Mouse (Mus musculus): ENCODE data around the gene Nrip3. TPM values are rescaled to one million over a fixed set of nuclear protein-coding genes. Genes with fewer than 3 reads are reported as not detected.

The Nrip3 gene
- polyA plus RNA-seq, 1 experiment = 1.1 TPM

DNA sequence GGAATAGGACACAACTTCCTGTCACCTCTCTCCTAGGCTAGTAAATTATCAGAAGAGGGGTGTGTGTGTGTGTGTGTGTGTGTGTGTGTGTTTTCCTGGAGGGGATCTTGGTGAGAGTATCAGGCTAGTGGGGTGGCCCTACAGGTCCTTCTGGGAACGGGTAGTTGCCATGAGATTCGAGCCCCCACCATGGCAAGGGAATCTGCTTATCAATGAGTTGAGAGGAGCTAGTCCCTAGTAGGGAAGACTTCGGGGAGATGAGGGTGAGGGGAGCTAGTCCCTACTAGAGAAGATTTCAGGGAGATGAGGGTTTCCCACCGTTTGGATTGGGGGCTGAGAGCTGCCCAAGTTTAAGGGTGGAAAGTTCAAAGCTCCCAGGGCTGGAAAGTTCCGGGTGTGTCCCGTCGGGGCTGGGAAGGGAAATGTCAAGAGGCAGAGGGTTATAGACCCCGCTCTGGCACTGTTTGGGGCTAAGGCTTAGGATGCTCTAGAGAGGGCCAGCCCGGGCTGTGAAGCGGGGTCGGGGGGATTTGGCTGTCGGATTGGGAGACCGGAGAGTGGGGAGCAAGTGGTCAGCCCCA is 30.3 kb downstream of the Nrip3 start:
- H3K27ac ChIP-seq (ENCODE audit: insufficient read depth, low read depth, low read length) = peak overlapping the region; percentile 86
- peak overlapping the region; percentile 98 for H3K4me3 ChIP-seq (ENCODE audit: low read depth, low read length)
- H3K36me3 ChIP-seq (ENCODE audit: control insufficient read depth, insufficient read depth, low read length) = peaks cover 11% of the 10 kb centered on the region
- peaks cover 3% of the 10 kb centered on the region; the same call in 1 of the 2 replicates for H3K4me1 ChIP-seq (ENCODE audit: control insufficient read depth, insufficient read depth, insufficient read length, low read length)
- no peak for TF ChIP-seq CTCF (IDR thresholded peaks at IDR 0.05; ENCODE audit: extremely low read depth, insufficient read length, insufficient replicate concordance, low read depth, low read length)
- TF ChIP-seq POLR2A (IDR thresholded peaks at IDR 0.05; ENCODE audit: low read depth, low read length) = no peak
- 1% methylated on average over 13 of the region's 13 CpGs for WGBS
- no peaks in the 10 kb centered on the region for H3K27me3 ChIP-seq (ENCODE audit: control insufficient read depth, insufficient read depth, low read length)

DNA sequence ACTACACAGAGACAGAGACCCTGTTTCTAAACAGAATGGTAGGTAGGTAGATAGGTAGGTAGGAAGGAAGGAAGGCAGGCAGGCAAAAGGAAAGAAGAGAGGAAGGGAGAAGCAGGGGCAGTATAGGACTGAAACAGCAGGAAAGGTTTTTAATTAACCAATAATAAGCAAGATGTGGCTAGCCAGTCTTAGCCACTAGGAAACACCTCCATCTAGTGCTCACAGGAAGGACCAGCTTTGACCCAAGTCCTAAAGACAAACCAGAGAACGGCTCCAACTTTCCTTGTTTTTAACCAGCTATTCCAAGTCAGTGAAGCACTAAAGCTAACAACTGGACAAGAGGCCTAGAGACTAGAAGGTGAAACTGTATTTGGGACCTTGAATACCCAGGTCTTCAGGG is 34.1 kb downstream of the Nrip3 start:
- WGBS = 55% methylated on average over 1 of the region's 1 CpGs
- Histone ChIP-seq H3K27ac (ENCODE audit: insufficient read depth, low read depth, low read length) (no peak overlapping the region), H3K4me3 (ENCODE audit: low read depth, low read length) (no peak overlapping the region), H3K27me3 (ENCODE audit: control insufficient read depth, insufficient read depth, low read length) (no peaks in the 10 kb centered on the region), H3K36me3 (ENCODE audit: control insufficient read depth, insufficient read depth, low read length) (peaks cover 36% of the 10 kb centered on the region), H3K4me1 (ENCODE audit: control insufficient read depth, insufficient read depth, insufficient read length, low read length) (peaks cover 3% of the 10 kb centered on the region; the same call in 1 of the 2 replicates)
- TF ChIP-seq CTCF (IDR thresholded peaks at IDR 0.05; ENCODE audit: extremely low read depth, insufficient read length, insufficient replicate concordance, low read depth, low read length) = no peak

DNA sequence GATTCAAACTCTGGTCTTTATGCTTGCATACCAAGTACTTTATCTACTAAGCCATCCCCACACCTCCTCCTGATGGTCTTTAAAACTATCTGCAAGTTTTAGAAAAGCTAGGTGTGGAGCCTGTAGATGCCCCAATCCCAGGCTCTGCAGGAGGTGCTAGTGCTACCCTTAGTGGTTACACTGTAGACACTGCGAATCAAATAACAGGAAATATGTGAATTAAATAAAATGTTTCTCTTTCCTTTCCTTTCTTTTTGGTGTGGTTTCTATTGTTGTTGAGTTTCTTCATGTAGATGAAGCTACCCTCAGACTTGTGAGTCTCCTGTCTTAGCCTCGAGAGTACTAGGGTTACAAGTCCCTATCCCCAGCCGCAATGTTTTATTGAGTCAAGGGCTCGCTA is 40.1 kb downstream of the Nrip3 start:
- H3K36me3 ChIP-seq (ENCODE audit: control insufficient read depth, insufficient read depth, low read length) = peaks cover 57% of the 10 kb centered on the region
- TF ChIP-seq CTCF (IDR thresholded peaks at IDR 0.05; ENCODE audit: extremely low read depth, insufficient read length, insufficient replicate concordance, low read depth, low read length) = no peak
- no peak for TF ChIP-seq POLR2A (IDR thresholded peaks at IDR 0.05; ENCODE audit: low read depth, low read length)
- H3K27ac ChIP-seq (ENCODE audit: insufficient read depth, low read depth, low read length) = no peak overlapping the region
- WGBS = 83% methylated on average over 4 of the region's 4 CpGs
- no peaks in the 10 kb centered on the region for H3K4me1 ChIP-seq (ENCODE audit: control insufficient read depth, insufficient read depth, insufficient read length, low read length)
- H3K4me3 ChIP-seq (ENCODE audit: low read depth, low read length) = no peak overlapping the region
- H3K27me3 ChIP-seq (ENCODE audit: control insufficient read depth, insufficient read depth, low read length) = no peaks in the 10 kb centered on the region

DNA sequence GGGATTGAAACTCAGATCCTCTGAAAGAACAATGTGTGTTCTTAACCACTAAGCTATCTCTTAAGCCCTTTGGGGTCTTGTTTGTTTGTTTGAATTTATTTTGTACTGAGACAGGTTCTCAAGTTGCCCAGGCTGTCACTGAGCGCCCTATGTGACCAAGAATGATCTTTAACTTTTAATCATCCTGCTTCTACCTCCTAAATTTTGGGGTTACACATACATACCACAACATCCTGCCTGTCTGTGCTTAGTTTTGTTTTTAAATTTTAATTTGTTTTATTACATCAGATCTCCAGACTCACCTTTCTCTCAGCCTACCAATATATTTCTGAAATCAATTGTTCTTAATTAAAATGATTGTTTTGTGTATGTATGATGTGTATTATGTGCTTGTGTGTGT is 40.8 kb downstream of the Nrip3 start:
- no peak overlapping the region for H3K4me3 ChIP-seq (ENCODE audit: low read depth, low read length)
- 97% methylated on average over 1 of the region's 1 CpGs for WGBS
- peaks cover 60% of the 10 kb centered on the region for H3K36me3 ChIP-seq (ENCODE audit: control insufficient read depth, insufficient read depth, low read length)
- TF ChIP-seq POLR2A (IDR thresholded peaks at IDR 0.05; ENCODE audit: low read depth, low read length) (no peak), CTCF (IDR thresholded peaks at IDR 0.05; ENCODE audit: extremely low read depth, insufficient read length, insufficient replicate concordance, low read depth, low read length) (no peak)
- no peaks in the 10 kb centered on the region for H3K4me1 ChIP-seq (ENCODE audit: control insufficient read depth, insufficient read depth, insufficient read length, low read length)
- no peaks in the 10 kb centered on the region for H3K27me3 ChIP-seq (ENCODE audit: control insufficient read depth, insufficient read depth, low read length)
- H3K27ac ChIP-seq (ENCODE audit: insufficient read depth, low read depth, low read length) = no peak overlapping the region

DNA sequence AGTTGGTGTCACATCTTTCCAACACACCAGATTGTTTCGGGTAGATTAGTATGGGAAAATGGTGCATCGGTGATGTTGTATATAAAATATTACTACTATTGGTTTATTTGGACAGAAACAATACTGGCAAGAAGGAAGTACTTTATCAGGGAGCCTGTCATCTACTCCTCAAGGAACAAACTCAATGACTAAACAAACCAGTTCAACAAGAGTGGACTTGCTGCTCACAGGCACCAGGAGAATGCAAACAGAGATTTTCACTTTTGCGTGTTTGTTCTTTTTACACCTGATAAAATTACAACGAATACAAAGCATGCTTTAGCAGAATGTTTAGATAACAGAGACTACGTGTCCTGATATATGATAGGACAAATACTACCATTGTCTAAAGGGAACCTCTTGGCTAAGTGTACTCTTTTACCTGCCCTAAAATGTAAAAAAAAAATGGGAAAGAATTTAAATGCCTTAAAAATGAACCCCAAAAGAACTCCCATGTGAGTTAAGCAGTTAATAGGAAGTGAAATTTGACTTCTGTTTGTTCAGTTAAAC is 41.9 kb downstream of the Nrip3 start:
- TF ChIP-seq CTCF (IDR thresholded peaks at IDR 0.05; ENCODE audit: extremely low read depth, insufficient read length, insufficient replicate concordance, low read depth, low read length) = no peak
- Histone ChIP-seq H3K27me3 (ENCODE audit: control insufficient read depth, insufficient read depth, low read length) (no peaks in the 10 kb centered on the region), H3K4me3 (ENCODE audit: low read depth, low read length) (no peak overlapping the region), H3K4me1 (ENCODE audit: control insufficient read depth, insufficient read depth, insufficient read length, low read length) (no peaks in the 10 kb centered on the region), H3K36me3 (ENCODE audit: control insufficient read depth, insufficient read depth, low read length) (peaks cover 62% of the 10 kb centered on the region), H3K27ac (ENCODE audit: insufficient read depth, low read depth, low read length) (no peak overlapping the region)
- WGBS = 23% methylated on average over 5 of the region's 5 CpGs

DNA sequence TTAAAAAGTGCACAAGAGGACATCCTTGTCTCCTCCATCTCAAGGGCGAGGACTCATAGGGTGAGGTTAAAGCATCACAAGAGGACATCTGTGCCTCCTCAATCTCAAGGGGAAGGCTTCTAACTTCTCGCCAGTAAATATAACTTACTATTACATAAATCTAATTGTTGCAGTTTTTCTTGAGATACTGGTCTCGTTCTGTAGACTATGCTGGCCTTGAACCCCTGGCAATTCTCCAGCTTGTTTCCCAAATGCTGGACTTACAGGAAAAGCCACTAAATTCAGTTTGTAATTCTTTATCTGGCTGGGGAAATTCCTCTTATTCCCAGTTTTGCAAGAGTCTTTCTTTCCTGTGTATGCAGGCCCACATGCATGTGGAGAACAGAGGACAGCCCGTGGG is 47.0 kb downstream of the Nrip3 start:
- Histone ChIP-seq H3K27me3 (ENCODE audit: control insufficient read depth, insufficient read depth, low read length) (no peaks in the 10 kb centered on the region), H3K4me1 (ENCODE audit: control insufficient read depth, insufficient read depth, insufficient read length, low read length) (no peaks in the 10 kb centered on the region), H3K4me3 (ENCODE audit: low read depth, low read length) (no peak overlapping the region), H3K36me3 (ENCODE audit: control insufficient read depth, insufficient read depth, low read length) (peaks cover 36% of the 10 kb centered on the region), H3K27ac (ENCODE audit: insufficient read depth, low read depth, low read length) (no peak overlapping the region)
- WGBS = 72% methylated on average over 4 of the region's 4 CpGs
- no peak for TF ChIP-seq POLR2A (IDR thresholded peaks at IDR 0.05; ENCODE audit: low read depth, low read length)
- no peak for TF ChIP-seq CTCF (IDR thresholded peaks at IDR 0.05; ENCODE audit: extremely low read depth, insufficient read length, insufficient replicate concordance, low read depth, low read length)

DNA sequence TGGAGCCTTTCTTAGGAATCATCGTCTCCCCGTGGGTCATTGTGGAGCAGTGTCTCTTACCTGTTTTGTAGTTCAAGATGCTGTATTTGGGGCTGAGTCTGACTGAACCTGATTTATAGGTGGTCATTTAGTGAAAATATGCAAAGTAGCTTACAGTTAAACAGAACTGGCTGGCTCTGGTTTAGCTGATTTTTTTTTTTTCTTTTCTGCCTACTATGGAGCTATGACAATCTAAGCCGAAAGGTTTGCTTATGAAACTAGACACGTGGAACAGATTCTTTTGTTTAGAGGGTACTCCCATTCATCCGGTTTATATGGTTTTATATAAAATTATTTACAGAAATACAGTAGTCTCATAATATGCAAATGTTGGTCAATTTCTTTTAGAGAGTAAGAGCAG is 50.2 kb downstream of the Nrip3 start, which contains the start of gene Ascl3:
Gene Ascl3 (minus strand): TSS at position 101 of the 400 bp plus-strand sequence.
- H3K36me3 ChIP-seq (ENCODE audit: control insufficient read depth, insufficient read depth, low read length) = peaks cover 17% of the 10 kb centered on the region
- WGBS = 88% methylated on average over 5 of the region's 5 CpGs
- no peaks in the 10 kb centered on the region for H3K27me3 ChIP-seq (ENCODE audit: control insufficient read depth, insufficient read depth, low read length)
- H3K27ac ChIP-seq (ENCODE audit: insufficient read depth, low read depth, low read length) = no peak within 1 kb of the TSS
- no peaks in the 10 kb centered on the region; the same call in 1 of the 2 replicates for H3K4me1 ChIP-seq (ENCODE audit: control insufficient read depth, insufficient read depth, insufficient read length, low read length)
- no peak within 1 kb of the TSS for H3K4me3 ChIP-seq (ENCODE audit: low read depth, low read length)
- TF ChIP-seq CTCF (IDR thresholded peaks at IDR 0.05; ENCODE audit: extremely low read depth, insufficient read length, insufficient replicate concordance, low read depth, low read length) (no peak), POLR2A (IDR thresholded peaks at IDR 0.05; ENCODE audit: low read depth, low read length) (no peak)
